Mouse (Mus musculus) lung, postnatal 0 days (tissue): ENCODE results near the gene Nacad.

ENCODE experiments used
- CTCF ChIP-seq: IDR thresholded peaks from 2 replicates; pipeline ENCODE4 v1.5.1; 2016; ENCODE audit warnings: antibody characterized with exemption, mild to moderate bottlenecking
- EP300 ChIP-seq: IDR thresholded peaks from 2 replicates; pipeline ENCODE4 v1.6.1; 2016; ENCODE audit warnings: antibody characterized with exemption, mild to moderate bottlenecking, control low read depth

DNA sequence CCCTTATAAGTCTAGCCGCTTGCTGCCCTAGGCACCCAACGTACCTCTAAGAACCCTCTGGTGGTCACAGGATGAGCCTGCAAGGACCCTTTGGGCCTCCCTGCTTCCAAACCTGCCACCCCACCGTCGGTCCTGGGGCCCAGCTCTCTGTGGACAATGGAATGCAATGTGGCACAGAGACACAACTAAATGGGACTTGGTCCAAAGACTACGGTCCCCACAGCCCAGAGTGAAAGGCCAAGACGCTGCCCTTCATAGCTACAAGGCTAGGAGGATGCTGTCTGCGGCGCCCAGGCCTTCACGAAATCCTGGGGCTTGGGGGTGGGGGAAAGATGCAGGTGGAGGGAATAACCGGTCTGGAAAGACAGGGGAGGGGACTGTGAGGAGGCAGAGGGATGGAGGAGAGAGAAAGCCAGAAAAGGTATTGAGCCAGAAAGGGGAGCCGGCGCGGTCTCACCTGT, 802 bp downstream of the Nacad start:
- peak; percentile 43 for TF ChIP-seq CTCF
- TF ChIP-seq EP300: no peak
